Mouse (Mus musculus) forebrain, embryonic 15.5 days (tissue): Measurements from ENCODE around the gene Gm10134. TPM values are rescaled to one million over a fixed set of nuclear protein-coding genes. Genes with fewer than 3 reads are reported as not detected.
A peak's percentile ranks its signal among the peaks of the same experiment; 100 is the strongest.

Experiments used
- ATAC-seq: fragments of 200-750 bp; cut with Nextera tagmentation; replicated peaks from 2 replicates; pipeline ENCODE4 v1.8.0; 2017; ENCODE audit warnings: mild to moderate bottlenecking, moderate TSS enrichment, moderate library complexity
- H3K27ac ChIP-seq: fragments of 300-500 bp; sonication (generic); replicated peaks from 2 replicates; pipeline ENCODE4 v1.5.1; 2015; ENCODE audit warnings: mild to moderate bottlenecking, inconsistent platforms
- H3K27me3 ChIP-seq: fragments of 300-500 bp; sonication (generic); 2 replicates; pipeline ENCODE4 v1.6.1; 2015; ENCODE audit warnings: inconsistent platforms
- H3K36me3 ChIP-seq: fragments of 300-500 bp; sonication (generic); 2 replicates; pipeline ENCODE4 v1.6.1; 2015; ENCODE audit warnings: mild to moderate bottlenecking, inconsistent platforms
- H3K4me1 ChIP-seq: fragments of 300-500 bp; sonication (generic); 2 replicates; pipeline ENCODE4 v1.6.1; 2015; ENCODE audit warnings: inconsistent platforms
- H3K4me2 ChIP-seq: fragments of 300-500 bp; sonication (generic); replicated peaks from 2 replicates; pipeline ENCODE4 v1.6.1; 2015; ENCODE audit warnings: mild to moderate bottlenecking, inconsistent platforms
- H3K4me3 ChIP-seq: fragments of 300-500 bp; sonication (generic); 2 replicates; pipeline ENCODE4 v1.5.1; 2015; ENCODE audit warnings: mild to moderate bottlenecking, inconsistent platforms
- H3K9ac ChIP-seq: fragments of 300-500 bp; sonication (generic); replicated peaks from 2 replicates; pipeline ENCODE4 v1.6.1; 2015; ENCODE audit warnings: mild to moderate bottlenecking, inconsistent platforms
- H3K9me3 ChIP-seq: fragments of 300-500 bp; sonication (generic); 2 replicates; pipeline ENCODE4 v1.6.1; 2016; ENCODE audit warnings: inconsistent platforms
- WGBS: fragments of 180-500 bp; shearing (Covaris S2); methylation state at CpG from one replicate; pipeline ENCODE4 v1.1.7; 2015; ENCODE audit warnings: mixed read lengths; 5-methylcytosine and 5-hydroxymethylcytosine counted together
- polyA plus RNA-seq: library from polyadenylated mRNA; unstranded; fragments of >200 nt; fragmentation: Nextera tagmentation; extraction: Ambion mirVana; gene quantifications from 2 replicates; pipeline ENCODE4 v1.2.1, GENCODE M21; 2015

Gene Gm10134
- polyA plus RNA-seq, 1 experiment from 2014 or later = 0.92 TPM

DNA sequence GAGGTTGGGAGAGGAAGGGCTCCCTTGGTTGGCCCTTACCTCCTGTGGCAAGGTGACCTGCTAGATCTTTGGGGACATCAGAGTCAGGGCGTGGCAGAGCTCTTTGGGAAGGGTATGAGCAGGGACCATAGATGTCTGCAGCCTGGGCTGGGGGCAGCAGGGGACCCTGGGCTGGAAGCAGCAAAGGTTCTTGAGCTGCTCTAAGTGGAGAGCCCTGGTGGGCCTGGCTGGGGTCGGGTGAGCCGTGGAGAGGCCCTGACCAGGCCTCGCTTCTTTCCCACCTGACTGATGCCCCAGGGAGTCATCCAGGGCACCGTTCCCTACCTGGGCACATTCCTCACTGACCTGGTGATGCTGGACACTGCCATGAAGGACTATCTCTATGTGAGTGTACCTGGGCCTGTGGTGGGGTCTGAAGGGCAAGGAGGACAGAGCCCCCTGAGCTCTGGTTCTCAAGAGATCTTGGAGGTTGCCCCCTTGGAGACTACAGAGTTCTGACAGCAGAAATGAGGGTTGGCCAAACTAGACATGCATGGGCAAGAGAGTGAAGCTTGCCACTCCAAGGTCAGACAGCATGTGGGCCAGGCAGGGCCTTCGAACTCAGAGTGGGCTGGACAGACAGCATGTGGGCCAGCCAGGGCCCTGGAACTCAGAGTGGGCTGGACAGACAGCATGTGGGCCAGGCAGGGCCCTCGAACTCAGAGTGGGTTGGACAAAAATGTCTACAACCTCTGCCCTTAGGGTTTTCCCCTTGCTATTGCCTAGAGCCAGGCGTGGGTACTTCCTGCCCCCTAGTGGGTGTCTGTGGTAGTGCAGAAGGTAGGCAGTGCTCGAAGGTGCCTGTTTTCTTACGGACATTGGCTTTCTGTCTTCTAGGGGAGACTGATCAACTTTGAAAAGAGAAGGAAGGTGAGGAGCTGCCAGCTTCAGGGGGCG lies 41.6 kb downstream of the Gm10134 start:
- H3K4me2 ChIP-seq = no peak overlapping the region
- H3K4me1 ChIP-seq = 0 out of 2 replicates have a peak, but pooled peaks cover 4% of the 10 kb centered on the region
- H3K36me3 ChIP-seq = peaks cover 81% of the 10 kb centered on the region
- ATAC-seq = peak; percentile 33
- no peaks in the 10 kb centered on the region for H3K9me3 ChIP-seq
- no peaks in the 10 kb centered on the region for H3K27me3 ChIP-seq
- H3K4me3 ChIP-seq = no peak overlapping the region
- H3K27ac ChIP-seq = 0 out of 2 replicates have a peak overlapping the region, but pooled peaks have one; percentile 2
- no peak overlapping the region for H3K9ac ChIP-seq
- 51% methylated on average over 11 of the region's 11 CpGs for WGBS

- no peak for ATAC-seq
- H3K36me3 ChIP-seq = peaks cover 82% of the 10 kb centered on the region
- H3K9ac ChIP-seq = no peak overlapping the region
- no peaks in the 10 kb centered on the region for H3K9me3 ChIP-seq
- H3K27ac ChIP-seq = no peak overlapping the region
- WGBS = 93% methylated on average over 13 of the region's 13 CpGs
- H3K4me1 ChIP-seq = 0 out of 2 replicates have a peak, but pooled peaks cover 4% of the 10 kb centered on the region
- no peaks in the 10 kb centered on the region for H3K27me3 ChIP-seq
- H3K4me2 ChIP-seq = no peak overlapping the region
- no peak overlapping the region for H3K4me3 ChIP-seq
Measured at GRCm38 (mm10) chr2:28549157-28549556, 43.3 kb downstream of the Gm10134 start.

GRCm38 (mm10) chr2:28552301-28552700 lies 46.4 kb downstream of the Gm10134 start:
- WGBS = 95% methylated on average over 5 of the region's 5 CpGs
- no peak for ATAC-seq
- H3K36me3 ChIP-seq = peaks cover 69% of the 10 kb centered on the region

More at GRCm38 (mm10) chr2:28552301-28552700, 46.4 kb downstream of the Gm10134 start:
- Histone ChIP-seq H3K4me2 (no peak overlapping the region), H3K9me3 (no peaks in the 10 kb centered on the region), H3K27me3 (no peaks in the 10 kb centered on the region), H3K4me3 (no peak overlapping the region), H3K4me1 (no peaks in the 10 kb centered on the region), H3K27ac (no peak overlapping the region), H3K9ac (no peak overlapping the region)

Other genes with a start within 250 kb of the Gm10134 start
- gene Ppp1r26, start 59.3 kb upstream of the Gm10134 start, polyA plus RNA-seq = 8.6 and 9.3 TPM in 2 replicates
- gene 1700007K13Rik, start 39.8 kb upstream of the Gm10134 start, polyA plus RNA-seq = 1.1 and 3.2 TPM in 2 replicates
- 49.5 and 49.6 TPM in 2 replicates for gene Mrps2, start 38.0 kb upstream of the Gm10134 start, polyA plus RNA-seq
- 0.50 and 0.68 TPM in 2 replicates for gene Gbgt1, start 9.2 kb upstream of the Gm10134 start, polyA plus RNA-seq
- 84.6 and 87.8 TPM in 2 replicates for gene Ralgds, start 7.0 kb downstream of the Gm10134 start, polyA plus RNA-seq
- 0.10 TPM in 1 of 2 replicates, not detected in the other for gene Cel, start 57.3 kb downstream of the Gm10134 start, polyA plus RNA-seq
- 41.8 and 42.3 TPM in 2 replicates for gene Gtf3c5, start 77.7 kb downstream of the Gm10134 start, polyA plus RNA-seq
- gene Gfi1b, start 115.9 kb downstream of the Gm10134 start, polyA plus RNA-seq = not detected in 2 replicates
- gene Tsc1, start 135.1 kb downstream of the Gm10134 start, polyA plus RNA-seq = 35.8 and 38.4 TPM in 2 replicates
- 1.5 and 1.8 TPM in 2 replicates for gene Spaca9, start 193.6 kb downstream of the Gm10134 start, polyA plus RNA-seq
- gene Ak8, start 194.1 kb downstream of the Gm10134 start, polyA plus RNA-seq = 0.92 and 1.7 TPM in 2 replicates